Mouse (Mus musculus) frontal cortex, postnatal 14 days (tissue): ENCODE measurements around the gene Tbcd.

Experiments
- DNase-seq, 2 experiments: peaks; one replicate each; pipeline ENCODE4 v3.0.0; 2022; ENCODE audit warnings: low spot score in 2 of 2

Gene Tbcd

DNA sequence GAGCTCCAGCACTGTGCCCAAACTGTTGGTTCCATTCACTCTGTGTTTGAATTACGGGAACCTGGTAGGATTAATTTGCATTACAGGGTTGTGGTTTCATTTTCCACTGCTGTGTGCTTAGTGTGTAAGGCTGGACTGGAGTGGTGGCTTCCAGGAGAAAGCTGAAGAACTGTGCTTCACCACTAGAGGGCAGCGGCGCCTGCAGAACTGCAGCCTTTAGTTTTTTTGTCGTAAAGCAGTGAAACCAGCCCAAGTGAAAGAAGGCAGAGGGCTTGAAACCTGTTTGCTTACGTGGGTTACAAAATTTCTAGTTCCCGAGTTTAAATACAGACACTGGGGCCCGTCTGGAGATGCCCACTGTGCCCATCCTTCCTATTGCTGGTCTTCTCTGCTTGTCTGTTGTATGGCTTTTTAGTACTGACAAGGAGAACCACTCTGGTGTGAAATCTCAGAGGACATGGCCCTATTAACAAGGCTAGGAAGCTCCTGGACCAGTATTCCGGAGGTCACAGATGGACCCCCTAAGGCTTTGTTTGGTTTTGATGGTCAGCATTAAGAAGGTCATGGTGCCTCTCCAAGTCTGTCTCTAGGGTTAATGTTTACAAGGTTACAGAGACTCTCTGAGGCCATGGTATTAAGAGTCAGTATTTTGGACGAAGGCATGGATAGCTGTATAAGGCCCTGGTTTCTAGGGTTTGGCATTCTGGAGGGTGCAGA is 24.1 kb downstream of the Tbcd start:
- DNase-seq = peak; percentile 44 to 65

- DNase-seq = no peak
These were observed 27.9 kb downstream of the Tbcd start for GRCm38 (mm10) chr11:121479476-121480203.

DNA sequence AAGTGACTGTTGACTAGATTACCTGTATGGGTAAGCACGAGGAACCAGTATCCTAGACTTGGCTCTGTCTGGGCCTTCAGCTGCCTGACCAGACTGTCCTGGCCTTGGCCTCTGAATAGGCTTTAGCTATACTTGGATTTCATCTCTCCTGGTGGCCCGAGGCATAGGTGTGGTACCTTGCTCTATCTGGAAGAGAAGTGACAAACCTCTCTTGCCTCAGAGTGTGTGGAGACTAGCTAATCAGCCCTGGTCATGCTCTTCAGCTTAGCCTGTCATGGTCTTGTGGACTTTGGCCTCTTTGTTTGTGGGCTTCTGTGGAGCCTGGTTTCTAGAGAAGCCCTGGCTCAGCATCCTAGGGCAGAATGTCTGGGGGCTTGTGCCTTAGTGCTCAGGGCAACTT is 29.4 kb downstream of the Tbcd start:
- no peak for DNase-seq

DNA sequence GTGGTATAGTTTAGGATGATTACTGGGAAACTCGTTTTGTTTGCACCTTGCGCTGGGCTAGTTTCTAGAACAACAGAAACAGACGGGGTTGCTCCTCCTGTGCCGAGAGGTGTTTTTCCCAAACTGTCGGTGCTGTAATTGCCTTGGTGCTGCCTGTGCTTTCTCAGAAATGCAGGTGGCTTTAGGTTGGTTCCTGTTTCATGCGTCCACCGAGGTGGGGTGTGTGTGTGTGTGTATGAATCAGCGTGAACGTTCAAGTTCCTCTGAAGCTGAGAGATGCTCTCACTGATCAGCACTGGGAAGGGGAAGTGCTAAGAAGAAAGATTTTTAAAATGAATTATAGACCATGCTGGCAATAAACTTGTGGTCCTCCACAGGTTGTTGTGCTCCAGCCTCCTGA is 34.1 kb downstream of the Tbcd start:
- no peak for DNase-seq

GRCm38 (mm10) chr11:121490651-121491050 is 38.9 kb downstream of the Tbcd start:
- DNase-seq = no peak

- DNase-seq = no peak
These were observed 48.8 kb downstream of the Tbcd start for GRCm38 (mm10) chr11:121500595-121500994.

DNA sequence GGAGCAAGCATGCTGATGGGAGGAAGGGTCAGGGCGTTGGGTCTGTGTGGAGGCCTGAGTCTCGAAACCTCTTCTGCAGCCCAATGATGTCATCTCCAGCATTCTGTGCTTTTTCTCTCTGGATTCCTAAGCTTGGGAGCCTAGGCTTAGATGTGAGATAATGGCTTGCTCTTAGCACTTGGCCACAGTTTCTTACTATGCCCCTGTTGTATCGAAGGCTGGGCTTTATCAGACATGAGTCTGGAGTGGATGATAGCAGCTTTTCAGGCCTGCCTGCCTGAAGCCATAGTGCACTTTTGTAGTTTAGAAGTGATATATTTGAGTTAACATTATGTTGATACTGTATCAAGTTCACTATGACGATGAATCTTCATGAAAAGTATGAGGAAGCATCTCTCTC is 49.8 kb downstream of the Tbcd start:
- no peak for DNase-seq

DNA sequence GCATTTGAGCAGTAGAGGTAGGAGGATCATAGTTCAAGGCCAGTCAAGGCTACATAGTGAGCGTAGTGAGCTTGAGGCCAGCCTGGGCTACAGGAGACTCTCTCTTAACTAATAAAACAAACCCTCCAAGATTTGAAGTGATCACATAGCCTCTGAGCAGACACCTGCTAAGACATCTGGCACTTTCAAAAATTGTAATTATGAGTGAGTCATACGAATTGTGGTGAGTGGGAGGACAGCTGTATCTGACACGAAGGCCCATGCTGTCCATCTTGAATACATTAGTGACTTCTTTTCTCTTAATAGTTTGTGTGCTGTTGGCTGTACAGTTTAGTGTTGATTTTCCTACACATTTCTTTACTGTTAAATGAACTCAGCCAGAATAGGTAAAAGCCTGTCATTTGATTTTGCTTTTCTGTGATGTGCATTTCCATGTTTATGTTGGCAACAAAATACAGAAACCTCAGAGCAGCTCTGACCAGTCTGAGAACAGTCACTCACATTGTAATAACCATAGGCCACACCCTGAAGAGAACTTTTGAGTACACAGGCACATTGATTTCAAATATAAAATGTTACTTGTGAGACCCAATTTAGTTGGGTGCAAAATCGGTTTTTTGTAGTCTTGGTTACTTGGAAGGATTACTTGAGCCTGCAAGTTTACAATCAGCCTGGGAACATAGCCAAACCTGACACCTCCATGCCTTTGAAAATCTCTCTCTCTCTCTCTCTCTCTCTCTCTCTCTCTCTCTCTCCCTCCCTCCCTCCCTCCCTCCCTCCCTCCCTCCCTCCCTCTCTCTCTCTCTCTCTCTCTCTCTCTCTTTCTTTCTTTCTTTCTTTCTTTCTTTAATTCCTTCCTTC is 50.5 kb downstream of the Tbcd start:
- DNase-seq = no peak

- no peak for DNase-seq
These were observed 56.7 kb downstream of the Tbcd start for GRCm38 (mm10) chr11:121508478-121508877.

DNA sequence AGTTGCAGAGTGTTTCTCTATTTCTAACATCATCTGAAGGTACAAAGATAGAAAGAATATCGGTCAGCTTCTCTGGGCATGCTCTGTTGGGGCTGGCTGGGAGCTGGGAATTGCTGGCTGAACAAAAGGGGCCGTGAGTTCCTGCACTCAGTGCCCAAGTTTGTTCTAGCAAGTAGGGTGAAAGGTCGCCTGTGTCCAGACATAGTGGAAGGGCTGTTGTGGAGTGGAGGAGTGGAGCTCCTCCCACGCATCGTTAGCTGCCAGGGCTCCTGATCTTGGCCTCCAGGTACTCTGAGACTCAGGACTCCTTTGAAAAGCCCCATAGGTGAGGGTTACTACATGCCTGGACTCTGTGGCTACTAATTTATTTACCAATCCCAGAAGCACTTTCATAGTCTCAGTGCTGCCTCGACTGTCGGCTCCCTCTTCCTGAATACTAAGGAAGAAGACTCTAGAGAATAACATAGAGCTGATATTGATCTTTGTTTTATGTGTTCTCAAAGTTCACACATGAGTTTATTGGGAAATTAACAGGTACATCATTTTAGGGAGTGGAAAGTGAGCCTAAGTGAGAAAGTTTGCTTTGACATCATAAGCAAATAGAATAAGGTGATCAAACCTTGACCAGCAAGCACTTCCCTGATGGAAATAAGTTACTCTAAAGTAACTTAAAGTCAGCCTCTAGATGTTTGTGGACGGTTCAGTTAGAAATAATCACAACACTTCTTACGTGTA is 58.9 kb downstream of the Tbcd start:
- DNase-seq = no peak

DNA sequence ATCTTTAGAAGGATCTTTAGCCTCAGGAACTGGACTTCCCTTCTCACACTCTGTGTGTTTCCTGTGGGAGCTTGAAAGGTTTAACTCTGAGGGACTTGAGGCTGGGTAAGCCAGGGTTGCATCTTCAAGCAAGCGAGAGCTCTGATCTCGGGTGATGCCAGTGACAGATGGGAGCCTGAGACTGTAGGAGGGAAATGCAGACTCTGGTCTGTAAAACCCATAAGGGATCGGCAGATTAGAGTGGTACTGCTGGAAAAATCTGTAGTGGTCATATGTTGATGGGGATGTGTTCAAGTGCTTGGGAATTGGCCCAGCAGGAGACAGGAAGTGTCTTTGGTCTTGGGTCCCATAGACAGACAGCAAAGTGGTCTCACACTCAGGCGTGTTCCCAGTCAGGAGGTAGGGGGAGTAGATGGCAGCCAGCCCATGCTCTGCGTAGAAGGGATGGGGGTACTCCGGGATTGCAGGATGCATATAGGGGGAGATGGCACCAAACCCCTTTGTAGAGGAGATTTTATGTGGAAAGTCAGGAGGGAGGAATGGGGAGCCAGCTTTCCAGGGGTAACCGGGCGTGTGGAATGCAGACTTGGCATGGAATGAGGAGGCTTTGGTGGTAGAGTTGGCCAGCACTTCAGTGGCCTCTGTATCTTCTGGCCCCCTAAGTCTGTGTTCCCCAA is 61.3 kb downstream of the Tbcd start:
- DNase-seq = no peak

DNA sequence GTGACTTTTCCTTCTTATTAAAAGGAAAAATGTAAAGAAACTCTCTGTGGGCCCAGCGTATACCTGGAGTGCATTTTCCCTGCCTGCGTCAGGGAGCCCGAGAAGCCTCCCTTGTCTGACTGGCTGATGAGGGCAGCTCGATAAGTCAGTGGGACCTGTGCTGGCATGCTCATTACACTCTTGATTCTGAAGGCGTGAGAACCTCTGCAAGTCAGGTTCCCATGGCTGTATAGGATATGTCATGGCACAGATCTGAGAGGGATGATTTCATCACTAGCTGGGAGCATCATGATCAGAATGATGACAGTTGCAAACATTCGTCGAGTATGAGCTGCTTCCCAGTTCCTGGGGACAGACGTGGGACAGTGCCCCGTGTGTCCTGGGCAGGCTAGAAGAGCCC is 64.2 kb downstream of the Tbcd start:
- no peak for DNase-seq

DNA sequence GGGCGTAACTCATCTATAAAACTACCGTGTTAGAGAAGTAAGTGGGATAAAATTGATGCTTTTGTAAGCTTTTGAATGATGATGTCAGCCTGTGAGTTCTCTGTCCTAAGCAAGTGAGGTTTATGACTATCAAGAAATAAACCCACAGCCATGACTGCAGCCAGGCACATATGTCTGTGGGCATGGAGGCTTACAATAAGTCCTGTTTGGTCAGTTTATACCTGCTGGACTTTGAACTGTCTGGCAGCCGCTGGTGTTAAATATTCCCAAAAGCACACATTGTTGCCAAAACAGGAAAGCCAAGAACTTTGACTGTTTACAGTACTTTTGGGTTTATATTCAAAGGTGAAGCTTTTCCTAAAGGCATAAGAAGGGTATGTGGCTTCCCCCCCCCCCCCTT is 65.2 kb downstream of the Tbcd start:
- DNase-seq = no peak

DNA sequence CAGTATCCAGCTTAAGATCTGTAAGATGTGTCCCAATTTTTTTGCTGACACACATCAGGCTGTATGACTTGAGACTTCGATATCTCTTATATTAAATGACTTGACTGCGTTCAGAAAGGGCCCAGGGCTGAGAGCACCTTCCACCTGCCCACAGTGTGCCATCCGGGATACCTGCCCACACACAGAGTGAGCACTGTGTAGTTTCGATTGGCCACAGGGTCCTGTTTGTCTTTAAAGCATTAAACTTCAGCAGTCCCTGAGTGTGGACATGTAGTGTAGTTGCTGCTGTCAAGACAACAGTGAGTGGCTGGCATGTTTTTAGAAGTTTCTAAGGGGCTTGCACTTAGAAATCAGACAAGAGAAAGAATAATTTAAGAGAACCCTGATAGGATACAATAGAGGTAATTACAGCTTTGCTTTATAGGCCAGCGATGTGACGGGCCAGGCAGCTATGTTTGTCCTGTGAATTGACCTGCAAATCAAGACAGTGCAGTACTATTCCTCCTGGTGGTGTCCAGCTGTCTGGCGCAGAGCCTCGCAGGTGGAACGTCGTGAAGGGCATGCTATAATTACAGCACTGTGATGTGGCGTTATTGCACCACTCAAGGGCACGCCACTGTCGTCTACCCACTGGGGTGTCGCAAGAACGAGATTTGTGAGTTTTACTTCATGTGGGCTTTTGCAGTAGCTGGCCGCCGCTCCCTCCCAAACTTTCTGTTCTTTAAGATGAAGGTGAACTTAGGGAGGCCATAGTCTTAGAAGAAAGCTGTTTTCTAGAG is 66.1 kb downstream of the Tbcd start:
- no peak for DNase-seq

- no peak for DNase-seq
These were observed 67.4 kb downstream of the Tbcd start, which contains the start of gene Zfp750 for GRCm38 (mm10) chr11:121519131-121519530. Zfp750 (minus strand) TSS chr11:121519333.

DNA sequence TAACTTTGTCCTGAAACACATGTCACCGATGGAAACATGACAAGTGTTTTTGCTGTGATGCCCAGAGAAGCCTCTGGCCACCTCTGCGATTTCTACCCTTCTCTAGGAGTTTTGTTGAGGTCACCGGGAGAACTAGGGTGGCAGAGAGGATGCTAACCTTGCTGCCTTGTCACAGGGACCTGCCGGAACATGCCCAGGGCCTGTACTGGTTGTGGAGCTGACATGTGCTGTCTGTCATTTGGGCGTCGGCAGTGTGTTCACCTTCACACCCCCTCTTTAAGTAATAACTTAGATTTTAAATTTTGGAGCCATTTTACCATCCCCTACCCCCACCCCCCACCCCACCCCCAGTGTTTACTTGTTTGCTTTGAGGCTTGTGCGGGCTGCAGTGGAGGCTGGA is 68.0 kb downstream of the Tbcd start:
- no peak for DNase-seq

DNA sequence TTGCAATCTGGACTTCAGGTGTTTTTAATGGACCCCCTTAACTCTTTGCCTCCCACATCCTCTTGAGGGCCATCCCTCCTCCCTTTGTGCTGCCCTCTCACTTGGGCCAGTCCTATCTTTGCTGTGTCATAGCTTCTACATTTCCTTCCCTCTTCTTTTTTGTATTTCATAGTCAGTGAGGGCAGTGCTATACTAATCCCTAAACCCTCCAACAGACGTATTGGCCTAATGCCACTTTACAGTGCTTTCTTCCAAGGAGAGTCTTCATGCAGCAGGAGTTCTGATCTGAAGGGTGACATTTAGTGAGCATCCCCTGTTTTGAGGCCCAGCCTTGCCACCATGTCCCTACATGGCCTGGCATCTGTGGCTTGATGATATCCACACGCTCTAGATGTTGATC is 69.0 kb downstream of the Tbcd start:
- no peak for DNase-seq

GRCm38 (mm10) chr11:121522156-121522762 is 70.5 kb downstream of the Tbcd start:
- no peak for DNase-seq

DNA sequence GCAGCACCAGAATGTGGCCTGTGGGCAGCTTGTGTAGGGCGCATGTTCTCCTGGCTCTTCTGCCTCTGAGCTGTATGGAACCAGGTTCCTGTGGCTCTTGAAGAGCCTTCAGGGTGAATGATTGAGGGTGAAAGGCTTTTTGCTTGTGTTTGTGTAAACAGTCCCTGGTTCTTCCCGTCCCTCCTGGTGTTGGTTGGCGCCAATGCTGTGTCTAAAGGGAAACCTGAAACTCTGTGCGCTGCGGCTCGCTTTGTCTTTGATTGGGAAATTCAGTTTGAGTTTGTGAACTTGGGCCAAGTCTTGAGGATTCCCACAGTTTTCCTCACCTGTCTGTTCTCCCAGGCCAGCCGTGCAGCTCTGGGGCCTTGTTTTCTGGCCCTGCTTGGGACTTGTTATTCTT is 72.4 kb downstream of the Tbcd start:
- no peak for DNase-seq

GRCm38 (mm10) chr11:121529747-121530146 is 78.0 kb downstream of the Tbcd start:
- DNase-seq = no peak
